Mouse (Mus musculus): ENCODE measurements at regions not wholly inside any gene's neighbourhood (a gene's known extent, or its start where the extent isn't known, plus 50 kb on each side); places are given as distances from the start of the nearest gene placed in this dataset.

GRCm38 (mm10) chr7:136142832-136143231, 426.7 kb upstream of the Mki67 start:
- DNase-seq (ENCODE audit: extremely low spot score in 1 of 2, low spot score in 1 of 2): no peak

- DNase-seq (ENCODE audit: extremely low spot score in 1 of 2, low spot score in 1 of 2): no peak
These were observed 434.0 kb upstream of the Mki67 start for GRCm38 (mm10) chr7:136150196-136150595.

GRCm38 (mm10) chr7:136151301-136151930, 435.3 kb upstream of the Mki67 start:
- no peak for DNase-seq (ENCODE audit: extremely low spot score in 1 of 2, low spot score in 1 of 2)

GRCm38 (mm10) chr7:136152470-136152869, 436.3 kb upstream of the Mki67 start:
- DNase-seq (ENCODE audit: extremely low spot score in 1 of 2, low spot score in 1 of 2): peak; percentile 24 to 63

GRCm38 (mm10) chr7:136153621-136154020, 437.5 kb upstream of the Mki67 start:
- no peak for DNase-seq (ENCODE audit: extremely low spot score in 1 of 2, low spot score in 1 of 2)

GRCm38 (mm10) chr7:136159136-136159535, 443.0 kb upstream of the Mki67 start:
- DNase-seq (ENCODE audit: extremely low spot score in 1 of 2, low spot score in 1 of 2): no peak

- no peak for DNase-seq (ENCODE audit: extremely low spot score in 1 of 2, low spot score in 1 of 2)
These were observed 445.4 kb upstream of the Mki67 start for GRCm38 (mm10) chr7:136161526-136161925.

- no peak for DNase-seq (ENCODE audit: extremely low spot score in 1 of 2, low spot score in 1 of 2)
These were observed 448.7 kb upstream of the Mki67 start for GRCm38 (mm10) chr7:136164834-136165233.

- no peak for DNase-seq (ENCODE audit: extremely low spot score in 1 of 2, low spot score in 1 of 2)
These were observed 453.1 kb upstream of the Mki67 start for GRCm38 (mm10) chr7:136169261-136169660.

- no peak for DNase-seq (ENCODE audit: extremely low spot score in 1 of 2, low spot score in 1 of 2)
These were observed 460.2 kb upstream of the Mki67 start for GRCm38 (mm10) chr7:136176373-136176772.

GRCm38 (mm10) chr7:136180996-136181395, 464.8 kb upstream of the Mki67 start:
- no peak for DNase-seq (ENCODE audit: extremely low spot score in 1 of 2, low spot score in 1 of 2)

- no peak for DNase-seq (ENCODE audit: extremely low spot score in 1 of 2, low spot score in 1 of 2)
These were observed 465.9 kb upstream of the Mki67 start for GRCm38 (mm10) chr7:136182101-136182500.

- DNase-seq (ENCODE audit: extremely low spot score in 1 of 2, low spot score in 1 of 2): no peak
These were observed 480.4 kb upstream of the Mki67 start for GRCm38 (mm10) chr7:136196424-136197160.

- no peak for DNase-seq (ENCODE audit: extremely low spot score in 1 of 2, low spot score in 1 of 2)
These were observed 492.7 kb upstream of the Mki67 start for GRCm38 (mm10) chr7:136208879-136209278.

- DNase-seq (ENCODE audit: extremely low spot score in 1 of 2, low spot score in 1 of 2): no peak
These were observed 493.4 kb upstream of the Mki67 start for GRCm38 (mm10) chr7:136209299-136210171.

GRCm38 (mm10) chr7:136212492-136212891, 496.3 kb upstream of the Mki67 start:
- DNase-seq (ENCODE audit: extremely low spot score in 1 of 2, low spot score in 1 of 2): no peak

- no peak for DNase-seq (ENCODE audit: extremely low spot score in 1 of 2, low spot score in 1 of 2)
These were observed 497.1 kb upstream of the Mki67 start for GRCm38 (mm10) chr7:136213057-136213961.

GRCm38 (mm10) chr7:136213962-136214308, 497.8 kb upstream of the Mki67 start:
- DNase-seq (ENCODE audit: extremely low spot score in 1 of 2, low spot score in 1 of 2): no peak

GRCm38 (mm10) chr7:136214415-136214814, 498.3 kb upstream of the Mki67 start:
- no peak for DNase-seq (ENCODE audit: extremely low spot score in 1 of 2, low spot score in 1 of 2)

GRCm38 (mm10) chr7:136216734-136217133, 500.6 kb upstream of the Mki67 start:
- no peak for DNase-seq (ENCODE audit: extremely low spot score in 1 of 2, low spot score in 1 of 2)

Data from layer of hippocampus, postnatal 25 days (tissue).